Mouse (Mus musculus) ES-E14 (cell line): ENCODE measurements around the gene Spesp1. TPM values are rescaled to one million over a fixed set of nuclear protein-coding genes. Genes with fewer than 3 reads are reported as not detected.

Experiments
- DNase-seq: peaks from one replicate; pipeline ENCODE4 v3.0.0-alpha.2; 2013; ENCODE audit warnings: low read depth, low spot score
- H3K27ac ChIP-seq: 2 replicates; pipeline ENCODE4 v1.5.1; 2012; ENCODE audit warnings: low read depth, mild to moderate bottlenecking, low read length, moderate library complexity, mixed read lengths; ENCODE audit not compliant: poor library complexity, insufficient read depth, severe bottlenecking
- H3K36me3 ChIP-seq: 2 replicates; pipeline ENCODE4 v1.6.1; 2012; ENCODE audit warnings: mild to moderate bottlenecking, low read length, moderate library complexity, mixed read lengths; ENCODE audit not compliant: control insufficient read depth, poor library complexity, insufficient read depth, severe bottlenecking
- H3K4me1 ChIP-seq, 2 experiments: fragments of 150-350 bp in 1 of 2; sonication (generic) in 1 of 2; 2 replicates each; pipeline ENCODE4 v1.6.1; 2012; ENCODE audit warnings: low read length in 2 of 2, mild to moderate bottlenecking in 1 of 2, mixed read lengths in 1 of 2; ENCODE audit not compliant: control insufficient read depth in 2 of 2, insufficient read depth in 2 of 2, poor library complexity in 1 of 2
- H3K4me3 ChIP-seq, 2 experiments: fragments of 150-350 bp in 1 of 2; sonication (generic) in 1 of 2; 2 replicates each; pipeline ENCODE4 v1.5.1; 2012; ENCODE audit warnings: low read length in 2 of 2, low read depth in 1 of 2, mild to moderate bottlenecking in 1 of 2, mixed read lengths in 1 of 2; ENCODE audit not compliant: insufficient read depth in 1 of 2, poor library complexity in 1 of 2, severe bottlenecking in 1 of 2
- H3K9ac ChIP-seq: 2 replicates; pipeline ENCODE4 v1.6.1; 2012; ENCODE audit warnings: low read depth, mild to moderate bottlenecking, low read length, mixed read lengths; ENCODE audit not compliant: poor library complexity, insufficient read depth, severe bottlenecking
- H3K9me3 ChIP-seq: fragments of 150-350 bp; sonication (generic); 2 replicates; pipeline ENCODE4 v1.6.1; 2012; ENCODE audit warnings: low read depth, mild to moderate bottlenecking, low read length; ENCODE audit not compliant: control insufficient read depth, insufficient read depth
- CHD2 ChIP-seq: IDR thresholded peaks from 2 replicates; pipeline ENCODE4 v1.6.1; 2014; ENCODE audit warnings: mild to moderate bottlenecking, low read depth, low read length, inconsistent platforms
- HCFC1 ChIP-seq: IDR thresholded peaks from 2 replicates; pipeline ENCODE4 v1.6.1; 2012; ENCODE audit warnings: low read length, inconsistent platforms, borderline replicate concordance; ENCODE audit not compliant: insufficient read depth
- MAFK ChIP-seq: IDR thresholded peaks from 2 replicates; pipeline ENCODE4 v1.6.1; 2014; ENCODE audit warnings: mild to moderate bottlenecking, low read depth, low read length, inconsistent platforms; ENCODE audit not compliant: insufficient read depth
- ZC3H11A ChIP-seq: IDR thresholded peaks from 2 replicates; pipeline ENCODE4 v1.6.1; 2012; ENCODE audit warnings: low read depth, mild to moderate bottlenecking, inconsistent platforms, low read length, borderline replicate concordance
- ZNF384 ChIP-seq: IDR thresholded peaks from 2 replicates; pipeline ENCODE4 v1.6.1; 2012; ENCODE audit warnings: low read depth, low read length, inconsistent platforms
- in situ Hi-C, 2 experiments: fragments of 600-800 bp; cut with MboI; formaldehyde crosslinking; loops; one replicate each; pipeline ENCODE4 v1.15.1; 2025; ENCODE audit warnings: low sequenced_read_pairs in 2 of 2, inconsistent platforms in 1 of 2; ENCODE audit not compliant: unreplicated experiment in 2 of 2
- total RNA-seq: library from RNA; depleted of rRNA; stranded (reverse); fragments of 300-350 nt; gene quantifications from 2 replicates; pipeline ENCODE4 v1.2.3, GENCODE M21; 2012; rRNA removed

Gene Spesp1
- total RNA-seq, 1 experiment = 2.1 TPM

DNA sequence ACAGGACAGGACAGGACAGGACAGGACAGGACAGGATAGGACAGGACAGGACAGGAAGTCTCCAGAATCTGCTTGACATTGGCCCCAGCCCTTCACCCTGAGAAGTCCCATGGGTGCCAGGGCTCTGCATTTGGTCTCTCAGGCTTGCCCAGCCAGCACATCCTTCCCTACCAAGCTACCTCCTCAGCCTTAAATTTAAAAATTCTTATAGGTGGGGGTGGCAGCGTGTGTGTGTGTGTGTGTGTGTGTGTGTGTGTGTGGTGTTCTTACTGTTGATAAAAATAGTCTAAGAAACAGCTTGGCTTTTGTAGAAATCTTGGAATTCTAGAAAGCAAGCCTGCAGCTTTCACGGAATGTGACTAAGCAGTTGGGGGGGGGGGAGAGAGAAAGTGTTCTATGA is 52.0 kb downstream of the Spesp1 start:
- TF ChIP-seq ZC3H11A (no peak), CHD2 (no peak), MAFK (no peak), HCFC1 (no peak), ZNF384 (no peak)
- H3K4me3 ChIP-seq = no peak overlapping the region
- H3K27ac ChIP-seq = no peak overlapping the region
- no peaks in the 10 kb centered on the region for H3K36me3 ChIP-seq
- no peak for DNase-seq
- H3K9me3 ChIP-seq = no peaks in the 10 kb centered on the region
- H3K4me1 ChIP-seq = peaks cover 0 to 3% of the 10 kb centered on the region in 2 experiments; a peak in 1 of 4 replicates
- H3K9ac ChIP-seq = no peak overlapping the region
- in situ Hi-C loops = loop anchor here in 1 of 2 experiments (25.0 kb wide), 1 partner anchor 268 kb away; no protein-coding TSS in a partner anchor

GRCm38 (mm10) chr9:62222481-62222880 is 59.5 kb downstream of the Spesp1 start:
- H3K36me3 ChIP-seq = no peaks in the 10 kb centered on the region
- no peak overlapping the region for H3K9ac ChIP-seq
- H3K27ac ChIP-seq = peak overlapping the region; percentile 72; the same call in 1 of the 2 replicates
- peak; percentile 74 for DNase-seq
- in situ Hi-C loops = no loop called here
- peaks cover 11 to 21% of the 10 kb centered on the region in 2 experiments for H3K4me1 ChIP-seq
- H3K4me3 ChIP-seq = no peak overlapping the region
- H3K9me3 ChIP-seq = no peaks in the 10 kb centered on the region
- TF ChIP-seq ZC3H11A = no peak
- no peak for TF ChIP-seq CHD2
- TF ChIP-seq ZNF384 = no peak
- no peak for TF ChIP-seq MAFK
- TF ChIP-seq HCFC1 = no peak

DNA sequence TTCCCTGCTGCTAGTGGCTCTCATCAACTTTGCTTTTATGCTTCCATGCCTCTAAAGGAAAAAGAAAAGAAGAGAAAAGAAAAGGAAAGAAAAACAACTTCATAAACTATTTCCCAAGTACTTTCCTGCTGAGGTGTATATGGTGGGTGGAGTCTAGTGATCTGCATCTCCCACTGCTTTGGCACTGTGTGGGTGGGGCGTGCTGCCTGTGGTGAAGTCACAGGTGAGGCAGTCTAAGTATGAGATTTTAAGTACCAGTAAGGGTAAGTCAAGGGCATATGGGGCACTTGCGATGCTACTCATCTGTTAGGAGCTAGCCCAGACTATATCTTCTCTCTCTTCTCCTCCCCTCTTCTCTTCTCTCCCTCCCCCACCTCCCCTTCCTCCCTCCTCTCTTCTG is 60.0 kb downstream of the Spesp1 start:
- in situ Hi-C loops = no loop called here
- Histone ChIP-seq H3K36me3 (no peaks in the 10 kb centered on the region), H3K9ac (no peak overlapping the region), H3K4me3 (no peak overlapping the region), H3K4me1 (peaks cover 11 to 21% of the 10 kb centered on the region in 2 experiments), H3K27ac (peak overlapping the region; percentile 72; the same call in 1 of the 2 replicates), H3K9me3 (no peaks in the 10 kb centered on the region)
- DNase-seq = no peak
- no peak for TF ChIP-seq ZNF384
- no peak for TF ChIP-seq ZC3H11A
- no peak for TF ChIP-seq CHD2
- no peak for TF ChIP-seq MAFK
- TF ChIP-seq HCFC1 = no peak

Other genes with a start within 250 kb of the Spesp1 start
- gene Glce, start 159.6 kb downstream of the Spesp1 start, total RNA-seq = 44.8 and 52.6 TPM in 2 replicates
- 93.5 and 96.0 TPM in 2 replicates for gene Anp32a, start 59.1 kb upstream of the Spesp1 start, total RNA-seq